Mouse (Mus musculus) megakaryocyte, embryonic 14.5 days (primary cell): ENCODE measurements around the gene Gp1ba.

ENCODE experiments used
- FLI1 ChIP-seq: IDR thresholded peaks from 2 replicates; pipeline ENCODE4 v1.6.1; 2012; ENCODE audit warnings: low read length, inconsistent platforms, mixed read lengths
- GATA1 ChIP-seq: IDR thresholded peaks from 3 replicates; pipeline ENCODE4 v1.6.1; 2012; ENCODE audit warnings: mixed read lengths, low read length, inconsistent platforms, borderline replicate concordance

GRCm38 (mm10) chr11:70605024-70605566 is 33.8 kb upstream of the Gp1ba start:
- TF ChIP-seq FLI1 (no peak), GATA1 (no peak)
